Comparison of ENCODE assay signal across 16 mouse cellular contexts in the genomic region with DNA sequence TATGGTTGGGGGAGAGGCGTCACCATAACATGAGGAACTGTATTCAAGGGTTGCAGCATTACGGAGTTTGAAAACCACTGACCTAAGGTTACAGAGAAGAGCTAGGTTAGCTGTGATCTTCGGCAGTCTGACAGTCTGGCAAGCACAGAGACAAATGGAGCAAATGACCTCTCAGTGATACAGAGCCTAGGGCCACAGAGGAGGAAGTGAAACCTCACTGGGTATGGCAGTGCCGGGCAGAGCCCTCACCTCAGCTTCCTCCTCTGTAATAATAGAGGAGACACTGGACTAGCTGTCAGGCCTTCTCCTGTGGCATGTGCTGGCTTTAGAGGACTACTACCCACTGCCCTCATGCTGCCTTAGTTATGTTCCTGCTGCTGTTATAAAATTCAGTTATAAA. TPM values are rescaled to one million over a fixed set of nuclear protein-coding genes. Genes with fewer than 3 reads are reported as not detected.
A peak's percentile ranks its signal among the peaks of the same experiment; 100 is the strongest.
DNase-seq lines count a peak whose midpoint lies in the region; ATAC-seq lines count a peak whose summit lies in the region.
"Had no signal": no experiment of that assay in that cellular context is flagged by ENCODE, and none has a peak within 500 bp of the region (broad histone marks: within the 10 kb centered on the region; RNA-seq: fewer than 3 reads in every experiment).

No protein-coding gene starts in this region.

- H3K27ac ChIP-seq in forebrain, embryonic 14.5 days (ENCODE audit: low read depth, low read length) = no peak overlapping the region
- H3K27ac ChIP-seq in forebrain, embryonic 15.5 days (replicated peaks) = no peak overlapping the region
- H3K27ac ChIP-seq: midbrain, embryonic 10.5 days had no signal

- peaks cover 62% of the 10 kb centered on the region for H3K4me1 ChIP-seq in megakaryocyte, embryonic 14.5 days
- H3K4me1 ChIP-seq in forebrain, embryonic 14.5 days (ENCODE audit: control insufficient read depth, insufficient read depth, low read length) = no peaks in the 10 kb centered on the region
- 0 out of 2 replicates have a peak, but pooled peaks cover 5% of the 10 kb centered on the region for H3K4me1 ChIP-seq in forebrain, embryonic 15.5 days

- no peaks in the 10 kb centered on the region for H3K36me3 ChIP-seq in megakaryocyte, embryonic 14.5 days (replicated peaks; ENCODE audit: low read length)
- H3K36me3 ChIP-seq in forebrain, embryonic 14.5 days (ENCODE audit: control insufficient read depth, insufficient read depth, low read length) = no peaks in the 10 kb centered on the region
- no peaks in the 10 kb centered on the region for H3K36me3 ChIP-seq in forebrain, embryonic 15.5 days
- H3K36me3 ChIP-seq: midbrain, embryonic 10.5 days had no signal

- H3K4me3 ChIP-seq in megakaryocyte, embryonic 14.5 days (replicated peaks) = peak overlapping the region; percentile 39
- no peak overlapping the region for H3K4me3 ChIP-seq in forebrain, embryonic 14.5 days (ENCODE audit: low read depth, low read length)
- no peak overlapping the region for H3K4me3 ChIP-seq in forebrain, embryonic 15.5 days
- H3K4me3 ChIP-seq: midbrain, embryonic 10.5 days had no signal

- H3K9ac ChIP-seq in forebrain, embryonic 14.5 days (ENCODE audit: low read length) = no peak overlapping the region
- H3K9ac ChIP-seq in forebrain, embryonic 15.5 days (replicated peaks) = no peak overlapping the region

- no peak overlapping the region for H3K4me2 ChIP-seq in forebrain, embryonic 14.5 days (ENCODE audit: low read length)
- H3K4me2 ChIP-seq in forebrain, embryonic 15.5 days (replicated peaks) = no peak overlapping the region

- no peak for ATAC-seq in forebrain, embryonic 14.5 days
- no peak for ATAC-seq in forebrain, embryonic 15.5 days (replicated peaks)
- ATAC-seq: activated CD4-positive, CD25-positive, alpha-beta regulatory T cell, adult 4 months; intestine, embryonic 16.5 days had no signal

- 93% methylated on average over 4 of the region's 4 CpGs for WGBS in forebrain, embryonic 14.5 days
- WGBS in forebrain, embryonic 15.5 days = 89% methylated on average over 4 of the region's 4 CpGs

- intact Hi-C loops in heart, postnatal 25 days (cut with DNase I) = no loop called here

- peaks cover 20% of the 10 kb centered on the region for H3K27me3 ChIP-seq in megakaryocyte, embryonic 14.5 days (replicated peaks)
- H3K27me3 ChIP-seq in forebrain, embryonic 14.5 days (replicated peaks; ENCODE audit: control insufficient read depth, insufficient read depth, low read length) = no peaks in the 10 kb centered on the region
- no peaks in the 10 kb centered on the region for H3K27me3 ChIP-seq in forebrain, embryonic 15.5 days

- peak; percentile 34 for DNase-seq in heart, adult 8-10 months (ENCODE audit: low spot score)
- DNase-seq in heart, postnatal 25 days (ENCODE audit: low spot score) = no peak
- DNase-seq in spleen, adult 18-20 months = peak; percentile 52 to 64
- DNase-seq in spleen, adult 12 weeks (ENCODE audit: low spot score) = no peak
- DNase-seq in forebrain, embryonic 14.5 days (ENCODE audit: low spot score) = no peak
- no peak for DNase-seq in right cerebral cortex, adult 2 months (ENCODE audit: low spot score in 2 of 2)
- DNase-seq: cerebellum, postnatal 10 days; gastrocnemius, postnatal 14 days; heart, postnatal 10 days had no signal

- peaks cover 1% of the 10 kb centered on the region; the same call in 1 of the 2 replicates for H3K9me3 ChIP-seq in megakaryocyte, embryonic 14.5 days
- H3K9me3 ChIP-seq in forebrain, embryonic 14.5 days (replicated peaks; ENCODE audit: control insufficient read depth, low read length) = 0 out of 2 replicates have a peak, but pooled peaks cover 2% of the 10 kb centered on the region
- no peaks in the 10 kb centered on the region for H3K9me3 ChIP-seq in forebrain, embryonic 15.5 days

RNA-seq across cellular contexts. Expression of a gene that starts 7.9 kb away (rescaled TPM):
- total RNA-seq in heart, adult 8-10 months (2022) = 1 to 10 TPM; 4.2 to 8.7 (median 5.3) TPM
- 1 to 10 TPM; 5.5 to 5.8 TPM for total RNA-seq in heart, postnatal 25 days (2021)
- polyA plus RNA-seq in megakaryocyte, embryonic 14.5 days (2012; ENCODE audit: insufficient read depth, low replicate concordance) = 27.7 and 31.6 TPM in 2 replicates
- 2.4 and 2.7 TPM in 2 replicates for polyA plus RNA-seq in forebrain, embryonic 14.5 days (2014; fragmentation: Nextera tagmentation; extraction: Ambion mirVana)
- 4.1 and 5.3 TPM in 2 replicates for polyA plus RNA-seq in forebrain, embryonic 15.5 days (2015; fragmentation: Nextera tagmentation; extraction: Ambion mirVana)

RNA-seq across cellular contexts. Expression of a gene that starts 16.3 kb away (rescaled TPM):
- 1 to 10 TPM; 1.2 to 7.6 (median 2.7) TPM for total RNA-seq in heart, adult 8-10 months (2022)
- total RNA-seq in heart, postnatal 25 days (2021) = 1 to 10 TPM; 5.1 to 5.6 TPM
- polyA plus RNA-seq in megakaryocyte, embryonic 14.5 days (2012; ENCODE audit: insufficient read depth, low replicate concordance) = 860 and 3,464 TPM in 2 replicates
- 3.5 and 5.9 TPM in 2 replicates for polyA plus RNA-seq in forebrain, embryonic 14.5 days (2014; fragmentation: Nextera tagmentation; extraction: Ambion mirVana)
- 3.1 and 7.5 TPM in 2 replicates for polyA plus RNA-seq in forebrain, embryonic 15.5 days (2015; fragmentation: Nextera tagmentation; extraction: Ambion mirVana)

RNA-seq across cellular contexts. Expression of a gene that starts 44.4 kb away (rescaled TPM):
- total RNA-seq in heart, adult 8-10 months (2022) = not detected
- not detected for total RNA-seq in heart, postnatal 25 days (2021)
- not detected in 2 replicates for polyA plus RNA-seq in megakaryocyte, embryonic 14.5 days (2012; ENCODE audit: insufficient read depth, low replicate concordance)
- polyA plus RNA-seq in forebrain, embryonic 14.5 days (2014; fragmentation: Nextera tagmentation; extraction: Ambion mirVana) = 0.64 and 0.91 TPM in 2 replicates
- polyA plus RNA-seq in forebrain, embryonic 15.5 days (2015; fragmentation: Nextera tagmentation; extraction: Ambion mirVana) = 1.0 and 1.4 TPM in 2 replicates
- polyA plus RNA-seq: activated CD4-positive, CD25-positive, alpha-beta regulatory T cell, adult 4 months; embryonic facial prominence, embryonic 11.5 days; forebrain, embryonic 11.5 days had no signal

RNA-seq across cellular contexts. Expression of a gene that starts 57.7 kb away (rescaled TPM):
- total RNA-seq in heart, adult 8-10 months (2022) = 10 to 100 TPM in 1 of 4 experiments, 1 to 10 TPM in 3; 8.2 to 12.6 (median 9.5) TPM
- 10 to 100 TPM; 56.6 to 59.4 TPM for total RNA-seq in heart, postnatal 25 days (2021)
- 22.8 and 31.2 TPM in 2 replicates for polyA plus RNA-seq in megakaryocyte, embryonic 14.5 days (2012; ENCODE audit: insufficient read depth, low replicate concordance)
- polyA plus RNA-seq in forebrain, embryonic 14.5 days (2014; fragmentation: Nextera tagmentation; extraction: Ambion mirVana) = 7.8 and 8.6 TPM in 2 replicates
- polyA plus RNA-seq in forebrain, embryonic 15.5 days (2015; fragmentation: Nextera tagmentation; extraction: Ambion mirVana) = 4.2 and 4.9 TPM in 2 replicates

Comparison
In these comparisons a context has a peak if more than half of its experiments do, and no peak if none do; other contexts are left out.
1. DNase-seq: peak in heart, adult 8-10 months (single experiment) and spleen, adult 18-20 months (2 of 2); none in heart, postnatal 25 days (single experiment), spleen, adult 12 weeks (single experiment), forebrain, embryonic 14.5 days (single experiment) and right cerebral cortex, adult 2 months (0 of 2).
2. RNA of a gene that starts 16.3 kb away (polyA plus RNA-seq): 860 to 3,464 TPM in megakaryocyte, embryonic 14.5 days; 3.1 to 7.5 TPM in forebrain, embryonic 15.5 days and 3.5 to 5.9 TPM in forebrain, embryonic 14.5 days; every median in the first group is over 100 times any median in the second.